Mouse (Mus musculus): ENCODE data around the gene Sytl2.

DNA sequence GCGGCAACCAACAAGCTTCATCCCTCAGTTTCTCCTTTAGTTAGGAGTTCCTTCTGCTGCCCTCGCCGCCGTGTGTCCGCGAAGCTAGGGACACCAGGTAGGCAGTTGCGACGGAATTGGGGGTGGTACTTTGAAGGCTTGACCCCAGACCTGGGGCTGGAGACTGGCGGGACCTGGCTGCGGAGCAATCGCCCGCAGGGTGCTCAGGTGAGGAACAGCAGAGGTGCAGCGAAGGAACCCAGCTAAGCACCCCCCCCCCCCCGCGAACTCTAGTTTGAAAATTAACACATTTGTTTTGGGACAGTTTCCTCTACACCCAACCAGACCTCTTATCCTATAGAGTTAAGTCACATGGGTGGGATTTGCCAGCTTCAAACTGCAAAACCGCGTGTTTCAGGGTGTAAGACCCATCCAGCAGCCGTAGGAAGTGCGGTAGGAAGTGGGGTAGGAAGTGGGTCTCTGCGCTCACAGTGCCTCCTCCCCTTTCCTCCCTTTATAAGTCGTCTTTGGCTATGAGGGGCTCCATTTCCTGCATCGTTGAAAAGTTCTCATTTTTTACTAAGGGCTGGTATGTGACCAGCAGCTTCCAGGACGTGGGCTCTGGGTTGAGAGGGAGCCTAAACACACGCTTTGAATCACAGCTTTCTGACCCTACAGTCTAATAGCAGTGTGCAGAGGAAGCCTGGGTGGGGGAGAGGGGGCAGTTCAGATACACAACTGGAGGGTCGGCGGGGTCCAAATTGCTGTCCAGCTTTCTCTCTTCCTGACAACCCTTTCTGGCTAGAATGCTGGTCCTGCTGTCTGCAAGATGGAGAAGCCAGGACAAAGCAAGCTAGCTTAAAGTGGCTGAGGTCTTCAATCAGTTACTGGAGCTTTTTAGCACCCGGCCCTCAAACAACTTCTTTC lies 848 bp downstream of the Sytl2 start:
- no peak for TF ChIP-seq CTCF (IDR thresholded peaks at IDR 0.05 in 2 of 3, conservative IDR thresholded peaks at IDR 0.05 in 1 of 3; ENCODE audit: control insufficient read depth in 1 of 3, insufficient read depth in 1 of 3, low read depth in 2 of 3, low read length in 3 of 3, poor library complexity in 1 of 3, severe bottlenecking in 1 of 3)
- TF ChIP-seq EP300 (IDR thresholded peaks at IDR 0.05; ENCODE audit: low read depth in 1 of 2, low read length in 2 of 2) = no peak
- TF ChIP-seq POLR2AphosphoS5 (IDR thresholded peaks at IDR 0.05; ENCODE audit: borderline replicate concordance, low read depth, low read length) = no peak
- TF ChIP-seq BHLHE40 (IDR thresholded peaks at IDR 0.05; ENCODE audit: borderline replicate concordance, low read depth, low read length) = no peak
- no peak for TF ChIP-seq CHD2 (IDR thresholded peaks at IDR 0.05; ENCODE audit: low read length)
